Mouse (Mus musculus) cerebellum, adult 2 months (tissue): ENCODE data around the gene Magea10.

Source experiments
- CTCF ChIP-seq: fragments of 200-500 bp; IDR thresholded peaks from 2 replicates; pipeline ENCODE4 v1.5.1; 2011; ENCODE audit warnings: low read depth, mild to moderate bottlenecking, control low read depth, low read length, moderate library complexity, borderline replicate concordance; ENCODE audit not compliant: insufficient read depth
- POLR2A ChIP-seq: fragments of 200-500 bp; IDR thresholded peaks from 2 replicates; pipeline ENCODE4 v1.6.1; 2011; ENCODE audit warnings: low read length, control low read depth, borderline replicate concordance; ENCODE audit not compliant: insufficient read depth

DNA sequence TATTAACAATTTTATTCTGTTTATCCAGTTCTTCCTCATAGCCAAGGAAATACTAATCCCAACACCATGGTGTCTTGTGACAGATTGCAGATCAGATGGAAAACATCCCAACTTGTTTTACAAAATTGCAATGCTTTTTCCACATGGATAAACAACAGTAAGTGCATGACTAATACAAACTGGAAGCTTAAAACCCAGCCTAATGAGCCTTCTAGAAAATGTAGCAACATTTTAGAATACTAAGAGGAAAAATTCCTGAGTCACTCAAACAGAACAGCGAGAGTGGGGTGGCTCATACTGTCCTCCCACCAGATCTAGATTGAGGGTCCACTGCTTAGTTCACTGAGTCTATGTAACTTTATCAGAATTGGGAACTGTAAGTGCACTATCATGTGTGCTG, 4.7 kb downstream of the Magea10 start:
- TF ChIP-seq CTCF (no peak), POLR2A (no peak)
